Mouse (Mus musculus) MEL (cell line): ENCODE measurements at regions not wholly inside any gene's neighbourhood (a gene's known extent, or its start where the extent isn't known, plus 50 kb on each side); places are given as distances from the start of the nearest gene placed in this dataset.

Source experiments
- DNase-seq: peaks from one replicate; pipeline ENCODE4 v3.0.0; 2011; ENCODE audit warnings: low read depth, low spot score
- H3K27ac ChIP-seq: 2 replicates; pipeline ENCODE4 v1.5.1; 2012; ENCODE audit warnings: low read depth, mild to moderate bottlenecking, control low read depth, low read length, moderate library complexity; ENCODE audit not compliant: control insufficient read depth
- H3K27me3 ChIP-seq, 2 experiments: fragments of 150-350 bp in 1 of 2; sonication (generic) in 1 of 2; 2 replicates each; pipeline ENCODE4 v1.6.1; 2012; ENCODE audit warnings: low read length in 2 of 2, mild to moderate bottlenecking in 2 of 2, improper control_type of control experiment in 1 of 2, moderate library complexity in 1 of 2; ENCODE audit not compliant: insufficient read depth in 2 of 2, control insufficient read depth in 1 of 2
- H3K36me3 ChIP-seq, 2 experiments: 2 replicates each; pipeline ENCODE4 v1.6.1; 2012 to 2014; ENCODE audit warnings: low read length in 2 of 2, improper control_type of control experiment in 1 of 2, inconsistent platforms in 1 of 2, mild to moderate bottlenecking in 1 of 2; ENCODE audit not compliant: insufficient read depth in 2 of 2, control insufficient read depth in 1 of 2
- H3K4me1 ChIP-seq, 2 experiments: fragments of 150-350 bp in 1 of 2; sonication (generic) in 1 of 2; 2 replicates each; pipeline ENCODE4 v1.6.1; 2012; ENCODE audit warnings: low read length in 2 of 2, improper control_type of control experiment in 1 of 2, mild to moderate bottlenecking in 1 of 2; ENCODE audit not compliant: insufficient read depth in 2 of 2, control insufficient read depth in 1 of 2
- H3K4me3 ChIP-seq, 2 experiments: fragments of 150-350 bp in 1 of 2; sonication (generic) in 1 of 2; 2 replicates each; pipeline ENCODE4 v1.5.1; 2012; ENCODE audit warnings: low read depth in 2 of 2, low read length in 2 of 2, mild to moderate bottlenecking in 2 of 2, moderate library complexity in 2 of 2, control low read depth in 1 of 2, improper control_type of control experiment in 1 of 2; ENCODE audit not compliant: control insufficient read depth in 1 of 2, insufficient read depth in 1 of 2
- H3K79me2 ChIP-seq: 2 replicates; pipeline ENCODE4 v1.6.1; 2012; ENCODE audit warnings: mild to moderate bottlenecking, low read length, moderate library complexity; ENCODE audit not compliant: control insufficient read depth, poor library complexity, insufficient read depth
- H3K9ac ChIP-seq: 2 replicates; pipeline ENCODE4 v1.6.1; 2012; ENCODE audit warnings: low read depth, mild to moderate bottlenecking, control low read depth, low read length, moderate library complexity; ENCODE audit not compliant: control insufficient read depth, poor library complexity, severe bottlenecking
- H3K9me3 ChIP-seq: fragments of 150-350 bp; sonication (generic); replicated peaks from 2 replicates; pipeline ENCODE4 v1.6.1; 2012; ENCODE audit warnings: mild to moderate bottlenecking, low read length, improper control_type of control experiment, moderate library complexity; ENCODE audit not compliant: insufficient read depth
- CHD1 ChIP-seq: IDR thresholded peaks from 2 replicates; pipeline ENCODE4 v1.6.1; 2012; ENCODE audit warnings: low read depth, mild to moderate bottlenecking, inconsistent platforms, low read length, improper control_type of control experiment
- E2F4 ChIP-seq: IDR thresholded peaks from 2 replicates; pipeline ENCODE4 v1.6.1; 2011; ENCODE audit warnings: low read depth, low read length, improper control_type of control experiment, borderline replicate concordance
- ELF1 ChIP-seq: IDR thresholded peaks from 2 replicates; pipeline ENCODE4 v1.6.1; 2014; ENCODE audit warnings: low read depth, mild to moderate bottlenecking, inconsistent platforms, low read length, improper control_type of control experiment, moderate library complexity
- EP300 ChIP-seq, 2 experiments: IDR thresholded peaks; 2 replicates each; pipeline ENCODE4 v1.6.1; 2011; ENCODE audit warnings: improper control_type of control experiment in 2 of 2, low read length in 2 of 2, low read depth in 1 of 2, mild to moderate bottlenecking in 1 of 2
- HCFC1 ChIP-seq: IDR thresholded peaks from 2 replicates; pipeline ENCODE4 v1.6.1; 2012; ENCODE audit warnings: low read depth, mild to moderate bottlenecking, inconsistent platforms, low read length, improper control_type of control experiment, moderate library complexity
- JUND ChIP-seq: IDR thresholded peaks from 2 replicates; pipeline ENCODE4 v1.6.1; 2011; ENCODE audit warnings: low read depth, mild to moderate bottlenecking, improper control_type of control experiment, low read length
- KAT2A ChIP-seq: conservative IDR thresholded peaks from 2 replicates; pipeline ENCODE4 v1.6.1; 2012; ENCODE audit warnings: low read depth, low read length, improper control_type of control experiment, inconsistent platforms
- MAFK ChIP-seq: IDR thresholded peaks from 2 replicates; pipeline ENCODE4 v1.6.1; 2011; ENCODE audit warnings: low read depth, mild to moderate bottlenecking, low read length, improper control_type of control experiment, borderline replicate concordance
- MAX ChIP-seq: IDR thresholded peaks from 2 replicates; pipeline ENCODE4 v1.6.1; 2011; ENCODE audit warnings: low read length, improper control_type of control experiment
- MAZ ChIP-seq: IDR thresholded peaks from 2 replicates; pipeline ENCODE4 v1.6.1; 2012; ENCODE audit warnings: low read depth, mild to moderate bottlenecking, inconsistent platforms, low read length, improper control_type of control experiment
- MXI1 ChIP-seq: IDR thresholded peaks from 2 replicates; pipeline ENCODE4 v1.6.1; 2011; ENCODE audit warnings: mild to moderate bottlenecking, low read depth, low read length, improper control_type of control experiment
- MYB ChIP-seq: IDR thresholded peaks from 2 replicates; pipeline ENCODE4 v1.6.1; 2011; ENCODE audit warnings: mild to moderate bottlenecking, low read depth, low read length, improper control_type of control experiment
- NELFE ChIP-seq: IDR thresholded peaks from 2 replicates; pipeline ENCODE4 v1.6.1; 2011; ENCODE audit warnings: low read depth, low read length, improper control_type of control experiment
- POLR2A ChIP-seq, 2 experiments: IDR thresholded peaks; 2 replicates each; pipeline ENCODE4 v1.6.1; 2011 to 2012; ENCODE audit warnings: low read length in 2 of 2, mild to moderate bottlenecking in 2 of 2, control low read depth in 1 of 2, improper control_type of control experiment in 1 of 2, low read depth in 1 of 2, moderate library complexity in 1 of 2; ENCODE audit not compliant: control insufficient read depth in 1 of 2, insufficient read depth in 1 of 2, poor library complexity in 1 of 2
- POLR2AphosphoS2 ChIP-seq: IDR thresholded peaks from 2 replicates; pipeline ENCODE4 v1.6.1; 2011; ENCODE audit warnings: low read length, improper control_type of control experiment
- RAD21 ChIP-seq: IDR thresholded peaks from 2 replicates; pipeline ENCODE4 v1.6.1; 2011; ENCODE audit warnings: mild to moderate bottlenecking, low read depth, low read length, improper control_type of control experiment
- TAL1 ChIP-seq: IDR thresholded peaks from 2 replicates; pipeline ENCODE4 v1.6.1; 2012; ENCODE audit warnings: mild to moderate bottlenecking, inconsistent platforms, low read length, moderate library complexity, mixed read lengths
- ZC3H11A ChIP-seq: IDR thresholded peaks from 2 replicates; pipeline ENCODE4 v1.6.1; 2012; ENCODE audit warnings: low read depth, mild to moderate bottlenecking, inconsistent platforms, low read length, improper control_type of control experiment
- ZKSCAN1 ChIP-seq: IDR thresholded peaks from 2 replicates; pipeline ENCODE4 v1.6.1; 2012; ENCODE audit warnings: low read depth, mild to moderate bottlenecking, inconsistent platforms, low read length, improper control_type of control experiment, moderate library complexity
- ZNF384 ChIP-seq: IDR thresholded peaks from 2 replicates; pipeline ENCODE4 v1.6.1; 2012; ENCODE audit warnings: low read depth, mild to moderate bottlenecking, inconsistent platforms, low read length, improper control_type of control experiment

- H3K4me1 ChIP-seq = no peaks in the 10 kb centered on the region
- no peak for DNase-seq
- H3K9ac ChIP-seq = no peak overlapping the region
- H3K27ac ChIP-seq = no peak overlapping the region
- no peaks in the 10 kb centered on the region for H3K9me3 ChIP-seq
- H3K4me3 ChIP-seq = no peak overlapping the region
- TF ChIP-seq ZKSCAN1 (no peak), MAZ (no peak), ELF1 (no peak), CHD1 (no peak), HCFC1 (no peak), MAX (no peak), KAT2A (no peak), RAD21 (no peak), ZC3H11A (no peak), E2F4 (no peak), MAFK (no peak), ZNF384 (no peak), EP300 (IDR thresholded peaks at IDR 0.05; ENCODE audit: low read depth in 1 of 2, low read length in 2 of 2) (no peak), MXI1 (no peak), NELFE (no peak), POLR2AphosphoS2 (no peak), MYB (no peak), POLR2A (IDR thresholded peaks at IDR 0.05; ENCODE audit: control insufficient read depth in 1 of 2, insufficient read depth in 1 of 2, low read depth in 1 of 2, low read length in 2 of 2, poor library complexity in 1 of 2) (no peak), TAL1 (no peak)
- H3K36me3 ChIP-seq = no peaks in the 10 kb centered on the region
- H3K27me3 ChIP-seq = no peaks in the 10 kb centered on the region
- no peaks in the 10 kb centered on the region for H3K79me2 ChIP-seq
Observed at GRCm38 (mm10) chr12:7560245-7560644, 417.2 kb upstream of the Apob start.

DNA sequence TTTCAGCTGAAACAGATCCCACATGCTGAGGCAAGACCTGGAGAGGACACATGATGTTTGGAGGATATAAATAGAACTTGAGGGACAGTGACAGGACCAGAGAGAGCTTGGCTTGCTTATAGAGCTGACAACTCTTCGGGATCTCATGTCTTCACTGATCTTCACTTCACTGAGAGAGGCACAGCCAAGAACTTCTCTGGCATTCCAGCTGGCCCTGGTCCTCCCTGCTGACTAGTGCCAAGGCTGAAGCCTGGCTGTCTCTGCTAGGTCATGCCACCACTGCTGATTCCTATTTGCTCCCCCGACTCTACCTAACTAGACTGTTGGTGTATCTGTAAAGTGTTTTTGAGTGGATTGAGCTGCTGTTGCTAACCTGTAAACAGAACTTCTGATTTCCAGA is 401.4 kb upstream of the Apob start:
- DNase-seq = no peak
- TF ChIP-seq ZKSCAN1 = no peak
- no peak for TF ChIP-seq JUND
- no peak for TF ChIP-seq MAX
- TF ChIP-seq HCFC1 = no peak
- TF ChIP-seq ELF1 = no peak
- TF ChIP-seq ZC3H11A = no peak
- TF ChIP-seq, all 39 proteins: peak for 0

More for the DNA sequence above, 401.4 kb upstream of the Apob start:
- Histone ChIP-seq H3K27ac (no peak overlapping the region), H3K4me3 (no peak overlapping the region), H3K79me2 (no peaks in the 10 kb centered on the region), H3K36me3 (no peaks in the 10 kb centered on the region), H3K9ac (no peak overlapping the region), H3K4me1 (no peaks in the 10 kb centered on the region), H3K9me3 (no peaks in the 10 kb centered on the region), H3K27me3 (no peaks in the 10 kb centered on the region)
